Mouse (Mus musculus) embryonic stem cell, embryonic (primary cell): ENCODE measurements around the gene Pspc1.
"Not testable (repeated sequence)": the region's sequence is repeated elsewhere in the genome, so short reads cannot be mapped to it uniquely, and the experiment has no call there.

Source experiments
- CTCF ChIA-PET, 4 experiments: fragments of 300-600 bp in 2 of 4; fragments of 350-600 bp in 2 of 4; sonication (Branson Sonifier 250); formaldehyde crosslinking; loops; one replicate each; lab custom pipeline; 2022; ENCODE audit warnings: inconsistent platforms in 2 of 4; lab: Charles Lee
- POLR2A ChIA-PET, 4 experiments: fragments of 300-600 bp in 2 of 4; fragments of 350-600 bp in 2 of 4; sonication (Branson Sonifier 250); formaldehyde crosslinking; loops; one replicate each; lab custom pipeline; 2022; ENCODE audit warnings: antibody characterized with exemption in 4 of 4, inconsistent platforms in 1 of 4; lab: Charles Lee

Pspc1 gene

GRCm38 (mm10) chr14:56765117-56765516 is 13.0 kb downstream of the Pspc1 start:
- POLR2A ChIA-PET: interaction anchor here in 2 of 4 experiments (0.6 to 3.0 kb wide), 7 partner anchors 10 to 206 kb away, joined by 3 to 22 read pairs (median 3); partner anchors contain the start of gene Pspc1 (in 1 of the 2)
- CTCF ChIA-PET: not testable (repeated sequence)

DNA sequence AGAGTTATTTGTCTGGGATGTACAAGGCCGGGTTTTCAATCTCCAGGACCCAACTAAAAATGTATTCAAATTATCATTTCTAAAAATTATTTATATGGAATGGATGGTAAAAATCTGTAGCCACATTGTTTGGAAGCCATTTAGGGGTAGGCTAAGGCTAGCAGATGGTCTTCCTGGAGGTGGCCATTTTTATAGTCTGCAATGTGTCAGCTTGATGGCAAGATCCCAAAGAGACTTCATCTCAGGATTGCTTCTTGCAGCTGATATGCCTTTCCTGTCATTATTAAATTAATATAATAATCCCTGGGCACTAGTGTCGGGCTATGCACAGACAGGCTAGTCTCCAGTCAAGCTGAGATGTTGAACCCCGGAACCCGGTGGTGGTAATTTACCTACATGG is 26.8 kb downstream of the Pspc1 start:
- CTCF ChIA-PET: no interaction called here
- POLR2A ChIA-PET: interaction anchor here in 1 of 4 experiments (0.9 to 1.2 kb wide), 4 partner anchors 11 to 81 kb away, joined by 3 to 4 read pairs (median 3); no protein-coding TSS in a partner anchor

DNA sequence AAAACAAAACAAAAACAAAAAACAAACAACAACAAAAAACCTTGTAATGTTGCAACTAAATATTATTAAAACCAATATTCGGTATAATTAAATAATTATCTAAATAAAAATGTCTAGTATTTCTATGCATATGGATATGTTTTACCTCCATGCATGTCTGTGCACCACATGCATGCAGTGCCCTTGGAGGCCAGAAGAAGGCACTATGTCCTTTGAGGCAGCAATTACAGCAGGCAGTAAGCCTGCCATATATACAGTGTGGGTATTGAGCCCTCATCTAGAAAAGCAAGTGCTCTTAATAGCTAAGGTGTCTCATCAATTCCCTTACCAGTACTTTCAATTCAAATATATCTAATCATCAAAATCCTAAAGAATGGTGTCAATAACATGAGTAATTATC is 37.9 kb downstream of the Pspc1 start:
- ChIA-PET POLR2A (interaction anchor here in 3 of 4 experiments (0.6 to 1.6 kb wide), 7 partner anchors 11 to 543 kb away, joined by 3 to 9 read pairs (median 3); no protein-coding TSS in a partner anchor), CTCF (interaction anchor here in 2 of 4 experiments (0.7 to 0.8 kb wide), 3 partner anchors 9 to 318 kb away, joined by 4 to 5 read pairs (median 4); partner anchors contain the start of gene Gja3 (in 1 of the 2))

GRCm38 (mm10) chr14:56726493-56726892 is 51.6 kb downstream of the Pspc1 start:
- ChIA-PET CTCF (interaction anchor here in 2 of 4 experiments (1.0 to 1.3 kb wide), 2 partner anchors 9 to 67 kb away, joined by 3 read pairs; no protein-coding TSS in a partner anchor), POLR2A (interaction anchor here in 1 of 4 experiments (0.5 to 1.7 kb wide), 4 partner anchors 11 to 32 kb away, joined by 3 to 6 read pairs (median 5); no protein-coding TSS in a partner anchor)

- CTCF ChIA-PET: no interaction called here
- POLR2A ChIA-PET: interaction anchor here in 1 of 4 experiments (2.7 kb wide), 1 partner anchor 14 kb away, joined by 7 read pairs; no protein-coding TSS in a partner anchor
Observed at GRCm38 (mm10) chr14:56705687-56706086, 72.4 kb downstream of the Pspc1 start.

GRCm38 (mm10) chr14:56702644-56703043 is 75.5 kb downstream of the Pspc1 start:
- ChIA-PET CTCF (no interaction called here), POLR2A (interaction anchor here in 1 of 4 experiments (1.2 kb wide), 1 partner anchor 11 kb away, joined by 3 read pairs; no protein-coding TSS in a partner anchor)

GRCm38 (mm10) chr14:56697836-56698235 is 80.3 kb downstream of the Pspc1 start:
- ChIA-PET POLR2A (interaction anchor here in 1 of 4 experiments (1.4 to 3.7 kb wide), 3 partner anchors 10 to 28 kb away, joined by 3 to 16 read pairs (median 9); no protein-coding TSS in a partner anchor), CTCF (no interaction called here)

DNA sequence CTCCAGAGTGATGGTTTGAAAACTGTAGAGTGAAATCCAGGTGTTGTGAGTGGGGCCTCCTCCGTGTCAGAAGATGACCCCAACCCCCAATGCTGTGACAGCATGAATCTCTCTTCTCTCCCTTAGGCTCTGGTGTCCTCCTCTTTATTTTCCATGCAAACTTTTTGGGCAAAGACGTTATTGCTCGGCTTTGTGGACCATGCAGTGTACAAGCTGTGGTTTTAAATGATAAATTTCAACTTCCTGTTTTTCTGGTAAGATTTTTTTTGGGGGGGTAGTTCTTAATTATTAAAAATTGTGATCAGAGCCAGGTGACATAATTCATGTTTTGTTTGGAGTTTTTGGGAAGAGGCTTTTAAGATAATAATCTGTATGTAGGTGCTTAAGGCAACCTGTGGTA is 82.6 kb downstream of the Pspc1 start:
- POLR2A ChIA-PET: interaction anchor here in 1 of 4 experiments (0.8 to 1.6 kb wide), 6 partner anchors 9 to 80 kb away, joined by 3 to 5 read pairs (median 3); no protein-coding TSS in a partner anchor
- CTCF ChIA-PET: no interaction called here

DNA sequence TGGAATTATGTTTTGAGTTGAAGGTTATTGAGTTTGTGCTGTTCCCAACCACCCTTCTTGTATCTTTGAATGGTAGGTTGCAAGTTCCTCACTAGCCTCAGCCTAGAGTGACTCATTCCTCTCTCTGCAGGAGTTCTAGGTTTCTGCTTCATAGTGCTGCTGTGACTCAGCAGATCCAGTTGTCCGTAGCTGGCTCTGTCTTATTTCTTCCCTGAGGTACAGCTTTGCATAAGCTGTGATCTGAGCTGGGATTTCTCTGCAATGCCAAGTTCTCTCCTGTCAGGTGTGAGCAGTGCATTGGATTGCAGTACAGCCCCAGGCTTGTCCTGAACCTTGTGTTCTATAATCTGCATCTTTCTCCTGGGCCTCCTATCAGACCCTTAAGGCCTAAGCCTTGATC is 88.3 kb downstream of the Pspc1 start:
- CTCF ChIA-PET: interaction anchor here in 2 of 4 experiments (0.6 kb wide), 3 partner anchors 200 to 398 kb away, joined by 3 read pairs; no protein-coding TSS in a partner anchor
- POLR2A ChIA-PET: interaction anchor here in 2 of 4 experiments (1.2 to 1.5 kb wide), 4 partner anchors 10 to 98 kb away, joined by 3 to 4 read pairs (median 3); no protein-coding TSS in a partner anchor

DNA sequence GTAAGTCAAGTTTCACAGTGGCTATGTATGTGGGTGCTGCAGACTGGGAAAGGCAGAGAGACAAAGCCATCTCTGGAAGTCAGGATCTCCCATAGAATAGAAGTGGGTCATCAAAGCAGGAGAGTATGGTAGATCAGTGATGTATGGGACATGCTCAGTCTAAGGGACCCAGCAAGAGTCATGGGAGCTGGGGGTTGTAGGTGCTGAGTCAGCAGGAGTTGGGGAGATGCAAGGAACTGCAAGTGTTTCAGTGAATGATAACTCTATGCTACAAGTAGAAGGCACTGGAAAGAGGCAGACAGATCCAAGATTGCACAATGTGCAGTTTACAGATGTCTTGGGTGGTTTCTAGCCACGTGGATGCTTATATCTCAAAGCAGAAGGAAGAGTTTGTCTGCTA is 89.0 kb downstream of the Pspc1 start:
- ChIA-PET POLR2A (interaction anchor here in 3 of 4 experiments (0.6 to 1.7 kb wide), 6 partner anchors 11 to 98 kb away, joined by 3 read pairs; no protein-coding TSS in a partner anchor), CTCF (interaction anchor here in 2 of 4 experiments (0.6 kb wide), 3 partner anchors 200 to 399 kb away, joined by 3 read pairs; no protein-coding TSS in a partner anchor)

- ChIA-PET POLR2A (interaction anchor here in 1 of 4 experiments (1.3 to 6.2 kb wide), 3 partner anchors 10 to 25 kb away, joined by 3 to 43 read pairs (median 6); partner anchors contain the start of gene Mphosph8), CTCF (no interaction called here)
Observed at GRCm38 (mm10) chr14:56685426-56685825, 92.7 kb downstream of the Pspc1 start.
